Mouse (Mus musculus): ENCODE measurements around the gene Ucn2. TPM values are rescaled to one million over a fixed set of nuclear protein-coding genes. Genes with fewer than 3 reads are reported as not detected.

Ucn2 gene
- polyA plus RNA-seq, 1 experiment from 2014 or later: not detected

GRCm38 (mm10) chr9:108955241-108955640 lies 30.6 kb upstream of the Ucn2 start:
- Histone ChIP-seq H3K9me3 (replicated peaks; ENCODE audit: control insufficient read depth, low read length) (no peaks in the 10 kb centered on the region), H3K36me3 (ENCODE audit: control insufficient read depth, insufficient read depth, low read length) (peaks cover 4% of the 10 kb centered on the region), H3K27ac (ENCODE audit: low read depth, low read length) (no peak overlapping the region), H3K4me2 (no peak overlapping the region), H3K4me3 (ENCODE audit: low read depth, low read length) (no peak overlapping the region), H3K4me1 (ENCODE audit: control insufficient read depth, insufficient read depth, low read length) (peaks cover 10% of the 10 kb centered on the region), H3K9ac (ENCODE audit: low read depth, low read length) (no peak overlapping the region), H3K27me3 (ENCODE audit: control insufficient read depth, insufficient read depth, low read length) (peaks cover 30% of the 10 kb centered on the region)
- WGBS (ENCODE audit: insufficient replicate concordance): 89% methylated on average over 11 of the region's 11 CpGs
- ATAC-seq (replicated peaks; ENCODE audit: insufficient number of reproducible peaks, low FRiP score, low TSS enrichment): no peak

GRCm38 (mm10) chr9:108955846-108956245 lies 30.0 kb upstream of the Ucn2 start:
- peaks cover 10% of the 10 kb centered on the region for H3K4me1 ChIP-seq (ENCODE audit: control insufficient read depth, insufficient read depth, low read length)
- no peaks in the 10 kb centered on the region for H3K9me3 ChIP-seq (replicated peaks; ENCODE audit: control insufficient read depth, low read length)
- no peak overlapping the region for H3K27ac ChIP-seq (ENCODE audit: low read depth, low read length)
- H3K4me3 ChIP-seq (ENCODE audit: low read depth, low read length): no peak overlapping the region
- peaks cover 30% of the 10 kb centered on the region for H3K27me3 ChIP-seq (ENCODE audit: control insufficient read depth, insufficient read depth, low read length)
- H3K9ac ChIP-seq (ENCODE audit: low read depth, low read length): no peak overlapping the region
- H3K36me3 ChIP-seq (ENCODE audit: control insufficient read depth, insufficient read depth, low read length): no peaks in the 10 kb centered on the region
- no peak for ATAC-seq (replicated peaks; ENCODE audit: insufficient number of reproducible peaks, low FRiP score, low TSS enrichment)
- H3K4me2 ChIP-seq: no peak overlapping the region
- 87% methylated on average over 11 of the region's 11 CpGs for WGBS (ENCODE audit: insufficient replicate concordance)

GRCm38 (mm10) chr9:108963577-108963976 lies 22.2 kb upstream of the Ucn2 start:
- H3K4me1 ChIP-seq (ENCODE audit: control insufficient read depth, insufficient read depth, low read length): no peaks in the 10 kb centered on the region
- H3K4me2 ChIP-seq: no peak overlapping the region
- no peak overlapping the region for H3K27ac ChIP-seq (ENCODE audit: low read depth, low read length)
- no peak overlapping the region for H3K9ac ChIP-seq (ENCODE audit: low read depth, low read length)
- WGBS (ENCODE audit: insufficient replicate concordance): 57% methylated on average over 3 of the region's 3 CpGs
- no peaks in the 10 kb centered on the region for H3K9me3 ChIP-seq (replicated peaks; ENCODE audit: control insufficient read depth, low read length)
- no peak for ATAC-seq (replicated peaks; ENCODE audit: insufficient number of reproducible peaks, low FRiP score, low TSS enrichment)
- H3K4me3 ChIP-seq (ENCODE audit: low read depth, low read length): no peak overlapping the region
- H3K27me3 ChIP-seq (ENCODE audit: control insufficient read depth, insufficient read depth, low read length): peaks cover 5% of the 10 kb centered on the region
- H3K36me3 ChIP-seq (ENCODE audit: control insufficient read depth, insufficient read depth, low read length): no peaks in the 10 kb centered on the region

GRCm38 (mm10) chr9:108964338-108964737 lies 21.5 kb upstream of the Ucn2 start:
- ATAC-seq (replicated peaks; ENCODE audit: insufficient number of reproducible peaks, low FRiP score, low TSS enrichment): no peak
- no peak overlapping the region for H3K4me3 ChIP-seq (ENCODE audit: low read depth, low read length)
- H3K4me1 ChIP-seq (ENCODE audit: control insufficient read depth, insufficient read depth, low read length): no peaks in the 10 kb centered on the region
- no peaks in the 10 kb centered on the region for H3K9me3 ChIP-seq (replicated peaks; ENCODE audit: control insufficient read depth, low read length)
- peaks cover 5% of the 10 kb centered on the region; the same call in 1 of the 2 replicates for H3K27me3 ChIP-seq (ENCODE audit: control insufficient read depth, insufficient read depth, low read length)
- H3K4me2 ChIP-seq: no peak overlapping the region
- no peak overlapping the region for H3K27ac ChIP-seq (ENCODE audit: low read depth, low read length)
- no peak overlapping the region for H3K9ac ChIP-seq (ENCODE audit: low read depth, low read length)
- 65% methylated on average over 6 of the region's 6 CpGs for WGBS (ENCODE audit: insufficient replicate concordance)
- no peaks in the 10 kb centered on the region for H3K36me3 ChIP-seq (ENCODE audit: control insufficient read depth, insufficient read depth, low read length)

GRCm38 (mm10) chr9:108970623-108971022 lies 15.2 kb upstream of the Ucn2 start:
- H3K4me3 ChIP-seq (ENCODE audit: low read depth, low read length): no peak overlapping the region
- H3K36me3 ChIP-seq (ENCODE audit: control insufficient read depth, insufficient read depth, low read length): no peaks in the 10 kb centered on the region
- H3K9ac ChIP-seq (ENCODE audit: low read depth, low read length): no peak overlapping the region
- ATAC-seq (replicated peaks; ENCODE audit: insufficient number of reproducible peaks, low FRiP score, low TSS enrichment): no peak
- H3K4me2 ChIP-seq: no peak overlapping the region
- no peaks in the 10 kb centered on the region for H3K4me1 ChIP-seq (ENCODE audit: control insufficient read depth, insufficient read depth, low read length)
- H3K9me3 ChIP-seq (replicated peaks; ENCODE audit: control insufficient read depth, low read length): no peaks in the 10 kb centered on the region
- H3K27ac ChIP-seq (ENCODE audit: low read depth, low read length): no peak overlapping the region
- no peaks in the 10 kb centered on the region for H3K27me3 ChIP-seq (ENCODE audit: control insufficient read depth, insufficient read depth, low read length)
- WGBS (ENCODE audit: insufficient replicate concordance): 72% methylated on average over 8 of the region's 8 CpGs

- H3K27ac ChIP-seq (ENCODE audit: low read depth, low read length): no peak overlapping the region
- WGBS (ENCODE audit: insufficient replicate concordance): 73% methylated on average over 9 of the region's 9 CpGs
- no peaks in the 10 kb centered on the region for H3K4me1 ChIP-seq (ENCODE audit: control insufficient read depth, insufficient read depth, low read length)
- no peaks in the 10 kb centered on the region for H3K36me3 ChIP-seq (ENCODE audit: control insufficient read depth, insufficient read depth, low read length)
- no peak overlapping the region for H3K4me2 ChIP-seq
- no peak overlapping the region for H3K4me3 ChIP-seq (ENCODE audit: low read depth, low read length)
- H3K9me3 ChIP-seq (replicated peaks; ENCODE audit: control insufficient read depth, low read length): no peaks in the 10 kb centered on the region
- no peak overlapping the region for H3K9ac ChIP-seq (ENCODE audit: low read depth, low read length)
- H3K27me3 ChIP-seq (ENCODE audit: control insufficient read depth, insufficient read depth, low read length): no peaks in the 10 kb centered on the region
- no peak for ATAC-seq (replicated peaks; ENCODE audit: insufficient number of reproducible peaks, low FRiP score, low TSS enrichment)
These were observed 9.3 kb upstream of the Ucn2 start for GRCm38 (mm10) chr9:108976483-108976882.

- no peaks in the 10 kb centered on the region for H3K9me3 ChIP-seq (replicated peaks; ENCODE audit: control insufficient read depth, low read length)
- no peaks in the 10 kb centered on the region for H3K27me3 ChIP-seq (ENCODE audit: control insufficient read depth, insufficient read depth, low read length)
- H3K4me3 ChIP-seq (ENCODE audit: low read depth, low read length): no peak overlapping the region
- ATAC-seq (replicated peaks; ENCODE audit: insufficient number of reproducible peaks, low FRiP score, low TSS enrichment): no peak
- H3K4me1 ChIP-seq (ENCODE audit: control insufficient read depth, insufficient read depth, low read length): no peaks in the 10 kb centered on the region
- no peaks in the 10 kb centered on the region for H3K36me3 ChIP-seq (ENCODE audit: control insufficient read depth, insufficient read depth, low read length)
- H3K27ac ChIP-seq (ENCODE audit: low read depth, low read length): no peak overlapping the region
- 71% methylated on average over 7 of the region's 7 CpGs for WGBS (ENCODE audit: insufficient replicate concordance)
- no peak overlapping the region for H3K4me2 ChIP-seq
- no peak overlapping the region for H3K9ac ChIP-seq (ENCODE audit: low read depth, low read length)
These were observed 7.8 kb upstream of the Ucn2 start for GRCm38 (mm10) chr9:108977966-108978365.

- H3K27me3 ChIP-seq (ENCODE audit: control insufficient read depth, insufficient read depth, low read length): no peaks in the 10 kb centered on the region
- H3K9ac ChIP-seq (ENCODE audit: low read depth, low read length): no peak overlapping the region
- H3K4me2 ChIP-seq: no peak overlapping the region
- WGBS (ENCODE audit: insufficient replicate concordance): 78% methylated on average over 8 of the region's 8 CpGs
- H3K36me3 ChIP-seq (ENCODE audit: control insufficient read depth, insufficient read depth, low read length): no peaks in the 10 kb centered on the region
- H3K4me1 ChIP-seq (ENCODE audit: control insufficient read depth, insufficient read depth, low read length): no peaks in the 10 kb centered on the region
- H3K27ac ChIP-seq (ENCODE audit: low read depth, low read length): no peak overlapping the region
- H3K4me3 ChIP-seq (ENCODE audit: low read depth, low read length): no peak overlapping the region
- H3K9me3 ChIP-seq (replicated peaks; ENCODE audit: control insufficient read depth, low read length): no peaks in the 10 kb centered on the region
- ATAC-seq (replicated peaks; ENCODE audit: insufficient number of reproducible peaks, low FRiP score, low TSS enrichment): no peak
These were observed 3.3 kb upstream of the Ucn2 start for GRCm38 (mm10) chr9:108982498-108982897.

GRCm38 (mm10) chr9:108983209-108983608 lies 2.6 kb upstream of the Ucn2 start:
- H3K4me3 ChIP-seq (ENCODE audit: low read depth, low read length): no peak overlapping the region
- no peak for ATAC-seq (replicated peaks; ENCODE audit: insufficient number of reproducible peaks, low FRiP score, low TSS enrichment)
- no peaks in the 10 kb centered on the region for H3K9me3 ChIP-seq (replicated peaks; ENCODE audit: control insufficient read depth, low read length)
- 63% methylated on average over 9 of the region's 9 CpGs for WGBS (ENCODE audit: insufficient replicate concordance)
- H3K27me3 ChIP-seq (ENCODE audit: control insufficient read depth, insufficient read depth, low read length): no peaks in the 10 kb centered on the region
- H3K4me1 ChIP-seq (ENCODE audit: control insufficient read depth, insufficient read depth, low read length): peaks cover 4% of the 10 kb centered on the region
- H3K9ac ChIP-seq (ENCODE audit: low read depth, low read length): no peak overlapping the region
- no peak overlapping the region for H3K4me2 ChIP-seq
- no peaks in the 10 kb centered on the region for H3K36me3 ChIP-seq (ENCODE audit: control insufficient read depth, insufficient read depth, low read length)
- H3K27ac ChIP-seq (ENCODE audit: low read depth, low read length): no peak overlapping the region

Measured in heart, embryonic 11.5 days (tissue).